Mouse (Mus musculus) adrenal gland, adult (tissue): Measurements from ENCODE around the gene Dcaf10.
"Not testable (repeated sequence)": the region's sequence is repeated elsewhere in the genome, so short reads cannot be mapped to it uniquely, and the experiment has no call there.

Experiments used
- DNase-seq, 2 experiments: peaks; one replicate each; pipeline ENCODE4 v3.0.0; 2022 to 2023; ENCODE audit warnings: low spot score in 1 of 2; ENCODE audit not compliant: inconsistent age in 2 of 2

The Dcaf10 gene

DNA sequence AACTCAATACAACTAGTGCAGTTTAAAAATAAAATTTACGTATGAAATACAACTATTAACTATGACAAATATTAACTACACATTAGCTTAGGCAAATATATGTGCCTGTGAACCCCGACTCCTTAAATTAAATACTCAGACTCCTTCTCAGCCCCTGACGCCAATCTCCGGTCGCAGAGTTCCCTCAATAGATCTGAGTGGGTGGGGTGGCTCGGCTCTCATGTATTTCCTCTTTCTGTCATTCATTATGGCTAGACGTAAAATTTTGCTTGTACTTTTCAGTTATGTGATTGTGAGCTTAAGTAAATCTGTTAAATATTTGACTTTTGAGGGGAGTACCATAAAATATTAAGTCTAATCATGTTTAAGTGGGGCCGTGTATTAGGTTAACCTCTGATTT is 51.1 kb downstream of the Dcaf10 start:
- DNase-seq, result no peak

GRCm38 (mm10) chr4:45393658-45394057 is 51.8 kb downstream of the Dcaf10 start:
- DNase-seq, result peak in 1 of 2 experiments; percentile 68

- DNase-seq, result not testable (repeated sequence)
Measured at GRCm38 (mm10) chr4:45396211-45396610, 54.3 kb downstream of the Dcaf10 start.

- peak; percentile 25 to 75 for DNase-seq
Measured at GRCm38 (mm10) chr4:45398315-45398714, 56.4 kb downstream of the Dcaf10 start.

DNA sequence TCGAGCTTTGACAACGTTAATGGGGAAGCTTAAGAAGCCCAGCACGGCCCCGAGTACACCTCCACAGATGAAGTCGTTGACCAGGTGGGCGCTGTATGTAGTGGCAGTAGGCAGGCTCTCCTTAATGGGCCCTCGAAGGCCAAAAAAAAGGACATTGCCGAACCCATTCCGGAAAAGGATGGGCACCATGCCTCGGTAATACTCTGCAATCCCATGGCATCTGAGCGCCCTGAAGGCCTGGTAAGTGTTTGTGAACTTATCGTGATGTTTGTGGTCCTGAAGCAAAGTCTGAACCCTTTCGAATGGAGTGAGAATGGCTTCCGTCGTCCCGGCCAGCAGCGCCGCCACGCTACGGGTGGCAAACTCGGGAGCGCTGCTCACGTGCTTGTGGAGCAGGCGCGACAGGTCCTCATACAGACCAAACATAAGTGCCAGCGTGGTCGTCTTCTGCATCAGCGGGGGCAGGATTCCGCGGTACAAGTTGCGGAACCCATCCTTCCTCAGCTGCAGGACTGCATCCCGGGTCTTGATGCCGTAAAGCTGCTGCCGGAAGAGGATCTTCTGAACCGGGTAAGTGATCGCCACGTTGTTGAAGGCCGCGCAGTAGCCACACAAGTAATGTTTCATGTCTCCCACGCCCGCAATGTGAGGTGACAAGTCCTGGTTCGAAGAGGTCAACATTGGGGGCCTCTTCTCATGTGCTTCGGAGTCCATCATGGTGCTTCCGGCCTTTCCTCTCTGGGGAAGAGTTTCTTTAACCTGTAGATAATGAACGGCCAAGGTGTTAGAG is 57.7 kb downstream of the Dcaf10 start:
- peak; percentile 14 to 45 for DNase-seq

GRCm38 (mm10) chr4:45402281-45402680 is 60.4 kb downstream of the Dcaf10 start:
- DNase-seq, result peak in 1 of 2 experiments; percentile 2

DNA sequence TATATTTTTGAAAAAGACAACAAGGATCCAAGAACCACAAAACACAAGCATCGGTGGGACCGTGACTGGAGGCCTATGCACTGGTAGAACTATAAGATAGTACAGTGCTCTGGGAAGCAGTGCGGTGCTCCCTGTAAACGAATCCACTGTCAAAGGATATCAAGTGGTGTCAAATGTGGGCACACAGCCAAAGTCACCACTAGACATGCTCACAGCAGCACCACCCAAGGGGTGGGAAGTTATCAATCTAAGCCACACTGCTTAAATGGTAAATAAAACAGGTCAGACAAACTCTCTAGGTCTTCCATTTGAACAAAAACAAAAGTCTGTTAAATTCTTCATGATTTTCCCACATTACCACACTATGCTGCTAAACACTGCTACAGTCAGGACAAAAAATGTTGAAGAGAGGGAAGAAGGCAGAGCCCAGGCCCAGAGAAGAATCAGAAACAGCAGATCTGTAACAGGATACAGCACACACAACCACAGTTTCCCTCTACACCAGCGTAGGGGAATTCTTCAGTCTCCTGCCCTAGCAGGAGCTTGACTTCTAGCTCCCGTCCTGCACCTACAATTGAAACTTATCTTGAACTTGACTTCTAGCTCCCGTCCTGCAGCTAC is 61.1 kb downstream of the Dcaf10 start:
- peak in 1 of 2 experiments; percentile 41 for DNase-seq

DNA sequence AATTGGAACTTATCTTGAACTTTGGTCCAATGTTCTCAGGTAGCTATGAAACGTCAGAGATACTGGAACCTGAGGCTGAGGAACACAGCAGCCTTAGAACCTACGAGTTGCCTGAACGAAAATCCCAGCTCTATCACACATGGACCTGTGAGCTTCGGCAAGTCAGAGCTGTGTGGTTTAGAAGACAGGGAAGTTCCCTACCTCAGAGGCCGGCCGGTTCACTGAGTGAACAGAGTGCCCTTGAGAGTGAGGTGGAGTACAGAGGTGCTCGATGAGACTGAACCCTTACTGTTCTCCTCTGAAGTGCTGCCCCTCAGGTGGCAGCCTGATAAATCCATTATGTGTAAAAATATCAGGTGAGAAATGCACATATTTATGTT is 61.6 kb downstream of the Dcaf10 start:
- peak in 1 of 2 experiments; percentile 25 for DNase-seq

GRCm38 (mm10) chr4:45404086-45404485 is 62.2 kb downstream of the Dcaf10 start:
- no peak for DNase-seq

- DNase-seq, result no peak
Measured at GRCm38 (mm10) chr4:45405315-45405714, 63.4 kb downstream of the Dcaf10 start.

- DNase-seq, result no peak
Measured at GRCm38 (mm10) chr4:45406397-45406796, 64.5 kb downstream of the Dcaf10 start.

DNA sequence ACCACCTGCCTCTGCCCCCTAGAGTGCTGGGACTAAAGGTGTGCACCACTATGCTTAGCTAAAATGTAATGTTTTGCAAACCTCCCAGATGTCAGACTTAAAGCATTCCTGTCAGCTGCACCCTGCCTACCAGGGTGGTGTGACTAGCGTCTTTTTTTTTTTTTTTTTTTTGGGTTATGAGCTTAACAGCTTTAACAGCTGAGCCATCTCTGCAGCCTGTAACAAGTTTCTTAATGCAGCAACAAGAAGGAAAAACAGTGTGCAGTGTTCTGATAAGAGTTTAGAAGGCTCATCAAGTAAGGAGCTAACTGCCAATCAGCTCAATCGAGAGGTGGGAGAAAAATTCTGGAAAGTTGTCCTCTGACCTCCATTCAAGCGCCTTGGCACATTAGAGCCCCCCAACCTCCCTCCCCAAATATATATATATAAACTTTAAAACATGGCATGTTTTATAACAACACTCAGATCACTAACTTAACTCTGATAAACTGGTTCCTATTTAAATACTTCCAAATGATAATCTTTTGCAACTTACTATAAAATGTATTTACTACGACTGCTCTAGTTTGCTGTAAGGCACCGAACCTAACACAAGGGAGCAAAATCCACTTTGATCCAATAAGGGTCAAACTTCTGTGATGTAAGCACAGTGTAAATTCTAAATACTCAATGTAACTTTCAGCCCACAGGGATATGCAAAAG is 65.3 kb downstream of the Dcaf10 start:
- DNase-seq, result peak in 1 of 2 experiments; percentile 57

GRCm38 (mm10) chr4:45407703-45408334 is 65.9 kb downstream of the Dcaf10 start:
- peak; percentile 58 to 88 for DNase-seq

DNA sequence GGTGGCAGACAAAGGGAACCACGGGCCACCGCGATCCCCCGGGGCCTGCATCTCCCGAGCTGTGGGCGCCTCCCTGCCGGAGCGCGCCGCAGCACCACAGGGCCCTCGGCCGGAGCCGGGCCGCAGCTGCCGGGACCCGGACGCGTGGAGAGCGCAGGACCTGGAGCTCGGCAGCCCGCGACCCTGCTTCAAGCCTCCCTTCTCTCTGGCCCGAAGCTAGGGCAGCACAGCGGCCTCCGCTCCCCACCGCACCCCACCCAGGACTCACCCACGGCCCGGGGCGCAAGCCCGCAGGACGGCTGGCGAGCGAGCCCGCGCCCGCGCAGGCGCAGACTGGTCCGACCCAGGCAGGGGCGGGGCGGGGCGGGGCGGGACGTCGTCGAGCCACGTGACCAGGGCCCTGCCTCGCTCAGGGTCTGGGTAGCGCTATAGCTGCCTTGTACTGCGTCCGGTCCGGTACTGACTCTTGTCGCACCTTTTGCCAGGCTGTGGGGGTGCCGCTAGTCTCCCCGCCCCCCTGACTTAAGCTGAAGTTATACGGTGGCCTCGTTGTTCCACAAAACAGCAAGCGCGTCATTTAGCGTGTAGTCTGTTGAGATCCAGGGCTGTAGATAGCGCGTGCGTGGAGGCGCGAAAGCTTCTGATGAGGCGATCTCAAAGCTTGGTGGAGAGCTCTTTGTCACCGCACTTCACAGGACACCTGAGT is 66.7 kb downstream of the Dcaf10 start, which contains the start of gene Slc25a51:
Gene Slc25a51 (minus strand): TSS at position 340 of the 706 bp plus-strand sequence.
- DNase-seq, result peak; percentile 91 to 96

DNA sequence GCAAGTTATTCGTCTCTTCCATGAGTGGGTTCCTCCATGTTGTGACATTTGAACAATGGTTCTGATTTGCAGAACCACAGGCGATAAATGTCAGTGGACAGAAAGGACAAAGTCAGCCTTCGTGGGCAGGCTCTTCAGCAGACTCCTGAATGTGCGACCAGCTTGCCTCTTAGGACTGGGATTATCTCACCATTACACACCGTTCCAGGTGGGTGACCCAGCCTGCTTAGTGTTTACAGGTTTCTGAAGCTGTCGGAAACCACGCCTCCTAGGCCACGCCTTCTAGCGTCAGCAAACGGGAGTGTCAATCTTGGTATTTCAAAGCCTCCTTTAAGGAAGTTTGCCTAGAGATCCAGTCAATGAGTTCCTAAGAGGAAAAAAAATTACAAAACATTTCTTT is 67.4 kb downstream of the Dcaf10 start:
- DNase-seq, result peak; percentile 77 to 90

DNA sequence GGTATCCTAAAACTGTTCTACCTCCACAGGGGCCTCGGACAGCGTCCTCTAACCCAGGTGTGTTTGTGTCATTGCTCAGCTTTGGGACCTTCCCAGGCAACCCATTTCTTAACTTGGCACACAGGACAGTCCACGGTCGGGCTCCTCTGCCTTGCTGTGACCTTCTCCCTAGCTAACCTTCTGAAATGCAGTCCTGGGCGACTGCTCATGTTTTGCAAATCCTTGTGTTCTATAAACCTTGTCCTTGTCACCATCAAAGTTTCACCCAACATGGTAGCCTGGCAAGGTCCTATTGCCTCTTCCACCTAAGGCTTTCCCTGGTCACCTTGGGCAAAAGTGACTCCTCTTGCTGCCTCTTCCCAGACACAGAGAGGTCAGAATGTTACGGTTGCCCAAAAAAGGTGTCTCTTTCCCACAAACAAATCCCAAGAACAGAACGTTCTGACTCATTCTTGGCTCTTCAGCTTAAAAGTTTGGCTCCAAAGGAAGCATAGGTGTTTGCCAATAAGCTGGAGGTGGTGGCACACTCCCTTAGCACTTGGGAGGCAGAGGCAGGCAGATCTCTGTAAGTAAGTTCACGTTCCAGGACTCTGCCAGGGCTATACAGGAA is 69.4 kb downstream of the Dcaf10 start:
- DNase-seq, result peak in 1 of 2 experiments; percentile 81

GRCm38 (mm10) chr4:45412433-45413192 is 70.7 kb downstream of the Dcaf10 start:
- peak in 1 of 2 experiments; percentile 75 for DNase-seq

GRCm38 (mm10) chr4:45413674-45414338 is 71.9 kb downstream of the Dcaf10 start:
- peak in 1 of 2 experiments; percentile 85 for DNase-seq

DNA sequence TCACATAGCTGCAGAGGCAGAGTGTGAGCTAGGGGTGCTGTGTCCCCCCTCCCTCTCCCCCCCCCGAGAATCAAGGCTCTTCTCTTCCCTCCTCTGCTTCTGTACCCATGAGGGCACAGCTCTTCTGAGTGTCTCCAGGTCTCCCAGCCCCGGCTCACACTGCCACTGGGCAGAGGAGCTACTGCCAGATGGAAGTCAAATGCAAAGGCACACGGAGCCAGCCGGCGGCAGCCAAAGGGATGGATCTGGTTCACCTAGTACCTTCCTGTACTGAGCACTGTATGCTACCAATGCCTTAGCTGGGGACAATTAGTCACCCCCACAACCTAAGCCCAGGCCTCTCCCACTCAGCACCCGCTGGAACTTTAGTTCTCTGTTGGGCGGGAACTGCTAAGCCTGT is 74.4 kb downstream of the Dcaf10 start:
- no peak for DNase-seq
